Mouse (Mus musculus) induced T-regulatory cell, adult 2 months (primary cell): ENCODE measurements at regions not wholly inside any gene's neighbourhood (a gene's known extent, or its start where the extent isn't known, plus 50 kb on each side); places are given as distances from the start of the nearest gene placed in this dataset.

Experiments used
- DNase-seq: peaks from one replicate; pipeline ENCODE4 v3.0.0-alpha.2; 2012; ENCODE audit warnings: low read depth

DNA sequence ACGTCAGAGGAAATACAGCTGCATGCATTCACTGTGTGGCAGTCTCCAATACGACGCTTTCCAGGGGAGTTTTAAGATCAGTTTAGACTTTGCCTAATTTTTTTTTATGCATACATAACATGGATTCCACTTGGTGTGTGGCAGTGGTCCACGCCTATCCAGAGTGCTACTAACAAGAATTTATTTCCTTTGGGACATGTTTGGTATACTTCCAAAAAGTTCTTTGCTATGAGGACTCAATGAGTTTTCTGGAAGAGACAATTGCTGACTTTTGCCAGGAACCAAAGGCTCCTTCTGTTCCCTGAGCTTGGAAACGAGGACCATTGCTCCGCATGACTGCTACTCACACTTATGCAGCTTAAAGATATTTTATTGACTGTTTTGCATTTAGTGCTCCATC lies 59.2 kb downstream of the Marcks start:
- DNase-seq: no peak

DNA sequence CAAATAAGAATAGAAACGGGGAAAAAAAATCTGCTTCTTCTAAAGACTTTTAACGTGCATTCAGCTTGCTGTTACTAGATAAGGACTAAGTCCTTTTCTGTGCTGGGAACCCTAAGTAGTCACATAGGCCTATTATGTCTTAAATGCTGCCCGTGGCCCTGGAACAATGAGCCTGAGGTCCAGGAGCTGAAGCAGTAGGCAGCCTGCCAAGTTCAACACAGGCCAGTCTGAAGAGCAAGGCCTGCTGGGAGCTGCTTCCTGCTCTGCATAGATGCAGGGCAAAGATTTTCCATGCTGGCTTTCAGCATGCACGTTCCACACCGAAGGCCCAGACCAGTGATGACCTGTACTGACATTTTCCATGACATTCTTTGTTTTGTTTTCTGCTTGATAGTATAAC lies 60.3 kb downstream of the Marcks start:
- DNase-seq: no peak

DNA sequence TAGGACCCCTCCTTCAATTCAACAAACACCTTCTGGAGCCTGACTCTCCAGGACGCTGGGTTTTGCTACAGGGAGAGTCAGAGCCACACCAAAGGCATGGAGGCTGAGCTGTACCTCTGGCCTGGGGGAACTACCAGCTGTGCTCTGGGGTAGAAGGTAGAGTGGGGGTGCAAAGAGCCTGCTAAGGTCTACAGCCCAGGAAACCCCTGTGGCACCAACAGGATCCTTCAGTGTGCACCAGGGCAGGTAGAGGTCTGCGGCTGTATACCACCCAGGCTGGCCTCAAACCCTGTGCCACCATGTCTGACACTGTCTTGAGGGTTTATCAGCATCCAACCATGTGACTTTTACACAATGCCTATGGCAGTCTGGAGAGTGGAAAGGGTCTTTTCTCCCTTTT lies 61.0 kb downstream of the Marcks start:
- no peak for DNase-seq

DNA sequence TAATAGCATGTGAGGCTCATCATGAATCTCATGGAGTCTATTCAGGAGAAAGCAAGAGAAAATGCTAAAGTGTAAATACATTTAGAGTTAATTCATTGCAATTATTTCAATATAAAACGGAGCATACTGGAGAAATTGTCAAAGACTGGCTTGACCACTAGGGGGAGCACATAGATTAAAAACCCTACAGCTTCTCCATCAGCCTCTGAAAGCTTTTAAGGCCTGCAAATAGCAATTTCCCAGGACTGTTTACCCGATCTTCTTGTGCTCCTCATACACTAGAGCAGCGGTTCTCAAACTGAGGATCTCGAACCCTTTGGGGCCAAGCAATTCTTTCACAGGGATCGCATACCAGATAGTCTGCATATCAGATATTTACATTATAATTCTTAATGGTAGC lies 65.9 kb downstream of the Marcks start:
- DNase-seq: peak; percentile 69

DNA sequence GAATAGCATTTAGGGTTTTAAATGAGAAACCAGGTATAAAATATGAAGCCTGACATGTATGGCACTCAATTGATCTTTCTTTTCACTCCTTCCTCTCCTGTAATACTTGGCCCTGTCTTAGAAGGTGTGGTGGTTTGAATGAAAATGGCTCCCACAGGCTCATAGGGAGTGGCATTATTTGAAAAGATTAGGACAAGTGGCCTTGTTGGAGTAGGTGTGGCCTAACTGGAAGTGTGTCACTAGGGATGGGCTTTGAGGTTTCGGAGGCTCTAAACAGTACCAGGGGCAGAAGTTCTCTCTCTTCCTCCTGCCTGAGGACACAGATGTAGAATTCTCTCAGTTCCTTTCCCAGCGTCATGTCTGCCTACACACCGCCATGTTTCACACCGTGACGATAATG lies 66.7 kb downstream of the Marcks start:
- DNase-seq: no peak

DNA sequence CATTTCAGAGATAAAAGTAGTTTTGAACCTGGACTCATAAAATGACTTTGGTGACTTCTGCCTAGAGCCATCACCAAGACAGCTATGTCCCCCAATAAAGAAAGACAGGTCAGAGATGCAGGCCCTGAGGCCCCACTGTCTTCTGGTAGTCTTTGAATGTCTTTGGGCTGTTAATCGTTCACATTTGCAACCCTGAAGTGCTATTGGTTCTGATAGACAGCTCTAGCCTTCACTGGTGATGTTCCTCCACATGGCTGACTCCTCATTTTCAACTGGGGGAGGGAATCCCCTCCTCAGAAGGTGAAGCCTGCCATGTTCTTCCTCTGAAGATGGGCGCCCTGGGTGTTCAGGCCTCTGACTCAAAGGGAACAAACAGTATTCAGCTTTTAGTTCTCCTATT lies 67.3 kb downstream of the Marcks start:
- no peak for DNase-seq
